Mouse (Mus musculus): ENCODE results near the gene Chd2. TPM values are rescaled to one million over a fixed set of nuclear protein-coding genes. Genes with fewer than 3 reads are reported as not detected.

Gene Chd2
- total RNA-seq, 1 experiment from 2014 or later: 492 TPM

DNA sequence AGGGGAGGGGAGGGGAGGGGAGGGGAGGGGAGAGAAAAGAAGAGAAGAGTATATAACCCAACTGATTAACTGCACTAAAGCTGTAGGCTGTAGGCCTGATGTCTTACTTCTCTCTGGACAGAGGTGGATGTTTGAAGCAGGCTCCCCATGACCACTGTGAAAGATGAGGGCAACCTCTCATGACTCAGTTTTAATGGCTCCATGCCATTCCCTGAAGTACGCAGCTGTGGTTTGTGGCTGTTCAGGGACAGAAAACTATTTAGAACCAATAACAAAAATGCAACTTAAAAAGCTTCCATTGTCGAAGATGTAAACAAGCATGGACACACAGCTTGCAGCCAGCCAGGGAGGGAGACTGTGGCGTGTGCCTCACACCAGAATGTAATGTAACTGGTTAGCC, 115.4 kb downstream of the Chd2 start:
- no peak for ATAC-seq (ENCODE audit: extremely low read depth, insufficient number of reproducible peaks, low FRiP score, poor library complexity, severe bottlenecking)

DNA sequence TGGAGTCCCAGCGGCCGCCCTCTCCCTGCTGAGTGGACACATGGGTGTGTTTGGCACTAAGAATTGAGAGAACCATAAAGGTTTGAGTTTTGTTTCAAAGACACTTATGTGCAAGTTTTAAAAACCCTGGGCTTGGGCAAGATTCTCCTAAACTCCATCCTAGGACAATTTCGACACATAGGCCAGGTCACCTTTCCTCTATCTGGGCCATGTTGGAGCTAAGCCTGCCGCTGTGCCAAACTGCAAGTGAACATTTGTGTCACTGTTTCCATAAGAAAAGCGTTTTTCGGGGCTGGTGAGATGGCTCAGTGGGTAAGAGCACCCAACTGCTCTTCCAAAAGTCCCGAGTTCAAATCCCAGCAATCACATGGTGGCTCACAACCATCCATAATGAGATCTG, 116.2 kb downstream of the Chd2 start:
- ATAC-seq (ENCODE audit: extremely low read depth, insufficient number of reproducible peaks, low FRiP score, poor library complexity, severe bottlenecking): no peak

DNA sequence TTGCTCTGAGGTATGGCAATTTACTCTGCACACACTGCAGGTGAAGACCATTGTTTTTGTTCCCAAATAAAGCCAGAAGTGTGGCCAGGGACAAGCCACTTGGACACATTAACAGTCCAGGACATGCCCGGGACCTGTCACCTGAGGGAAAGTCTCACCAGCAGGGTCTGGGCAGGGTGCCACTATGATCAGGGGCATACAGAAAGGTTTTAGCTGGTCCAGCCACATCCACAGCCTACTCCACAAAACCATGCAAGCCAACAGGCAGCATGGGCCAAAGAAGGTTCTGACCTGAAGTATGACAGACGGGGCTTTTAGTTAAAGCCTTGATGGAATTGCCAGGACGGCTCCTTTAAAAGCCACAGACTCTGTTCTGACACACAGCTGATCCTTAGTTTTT, 116.9 kb downstream of the Chd2 start:
- no peak for ATAC-seq (ENCODE audit: extremely low read depth, insufficient number of reproducible peaks, low FRiP score, poor library complexity, severe bottlenecking)

- no peak for ATAC-seq (ENCODE audit: extremely low read depth, insufficient number of reproducible peaks, low FRiP score, poor library complexity, severe bottlenecking)
These were observed 117.4 kb downstream of the Chd2 start for GRCm38 (mm10) chr7:73424243-73424642.

DNA sequence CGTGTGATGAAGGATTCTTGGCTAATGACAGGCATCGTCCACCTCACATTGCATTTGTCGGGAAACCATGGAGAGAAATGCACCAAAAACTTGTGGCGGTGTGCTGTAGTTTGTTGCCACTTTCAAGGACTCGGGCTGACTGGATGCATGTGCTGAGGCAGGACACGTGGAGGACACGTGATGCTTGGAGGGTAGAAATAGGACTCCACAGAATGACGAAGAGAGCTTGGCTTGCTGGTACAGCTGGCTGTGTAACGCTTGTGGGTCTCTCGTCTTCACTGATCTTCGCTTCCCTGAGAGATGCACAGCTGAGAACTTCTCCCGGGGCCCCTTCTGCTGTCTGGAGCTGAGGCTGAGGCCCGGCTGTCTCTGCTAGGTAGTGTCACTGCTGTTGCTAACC, 118.4 kb downstream of the Chd2 start:
- ATAC-seq (ENCODE audit: extremely low read depth, insufficient number of reproducible peaks, low FRiP score, poor library complexity, severe bottlenecking): no peak

GRCm38 (mm10) chr7:73422223-73423113, 119.2 kb downstream of the Chd2 start:
- ATAC-seq (ENCODE audit: extremely low read depth, insufficient number of reproducible peaks, low FRiP score, poor library complexity, severe bottlenecking): peak; percentile 63

- no peak for ATAC-seq (ENCODE audit: extremely low read depth, insufficient number of reproducible peaks, low FRiP score, poor library complexity, severe bottlenecking)
These were observed 120.2 kb downstream of the Chd2 start for GRCm38 (mm10) chr7:73421278-73422015.

DNA sequence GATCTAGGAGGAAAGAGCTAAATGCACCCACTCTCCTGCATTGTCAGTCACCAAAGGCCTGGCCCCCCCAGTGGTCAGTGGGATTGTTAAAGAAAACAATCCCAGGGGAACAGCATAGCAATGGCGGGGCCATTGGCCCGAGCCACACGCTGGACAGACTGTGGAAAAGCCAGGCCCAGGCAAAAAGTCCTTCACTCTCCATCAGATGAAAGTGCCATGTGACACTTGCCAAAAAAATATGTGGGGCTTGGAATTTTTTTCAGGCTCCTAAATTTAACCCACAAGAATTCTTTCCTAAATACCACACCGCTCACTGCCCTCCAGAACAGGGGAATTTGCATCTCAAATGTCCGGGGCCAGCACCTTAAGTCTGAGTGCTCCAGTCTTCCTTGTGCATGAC, 120.8 kb downstream of the Chd2 start:
- no peak for ATAC-seq (ENCODE audit: extremely low read depth, insufficient number of reproducible peaks, low FRiP score, poor library complexity, severe bottlenecking)

DNA sequence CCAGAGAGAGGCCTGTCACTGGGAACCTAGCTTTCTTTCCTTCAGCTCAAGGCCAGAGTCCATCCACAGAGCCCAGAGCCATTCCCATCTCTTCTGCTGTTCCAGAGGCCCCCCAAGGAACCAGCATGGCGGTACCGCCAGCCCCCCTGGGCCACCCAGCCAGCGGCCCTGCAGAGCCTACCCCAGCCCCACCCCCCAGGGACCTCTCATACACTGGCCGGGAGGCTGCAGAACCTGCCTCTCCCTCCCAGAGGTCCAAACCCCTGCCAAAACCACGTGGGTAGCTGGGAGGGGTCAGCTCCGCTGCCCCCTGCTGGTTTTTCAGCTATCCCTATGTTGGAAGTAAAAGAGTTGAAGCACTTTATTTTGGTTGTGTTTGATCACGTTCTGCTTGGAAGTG, 122.3 kb downstream of the Chd2 start:
- ATAC-seq (ENCODE audit: extremely low read depth, insufficient number of reproducible peaks, low FRiP score, poor library complexity, severe bottlenecking): no peak

DNA sequence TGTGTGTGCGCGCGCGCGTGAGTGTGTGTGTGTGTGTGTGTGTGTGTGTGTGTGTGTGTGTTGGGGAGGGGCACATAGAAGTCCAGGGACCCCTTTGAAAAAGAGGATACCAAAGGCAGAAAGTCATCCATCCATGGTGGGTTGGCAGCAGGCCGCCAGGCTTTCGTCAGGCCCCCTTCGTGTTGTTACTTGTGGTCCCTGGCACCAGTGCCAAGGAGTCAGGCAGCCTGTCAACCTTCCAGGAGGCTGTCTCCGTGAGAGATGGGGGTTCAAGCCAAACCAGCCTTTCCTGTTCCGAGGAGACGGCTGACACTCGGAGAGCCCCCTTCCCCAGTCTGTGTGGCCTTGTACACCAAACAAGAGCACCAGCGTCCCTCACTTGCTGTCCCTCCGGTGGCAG, 127.4 kb downstream of the Chd2 start:
- no peak for ATAC-seq (ENCODE audit: extremely low read depth, insufficient number of reproducible peaks, low FRiP score, poor library complexity, severe bottlenecking)

GRCm38 (mm10) chr7:73412419-73412818, 129.2 kb downstream of the Chd2 start:
- ATAC-seq (ENCODE audit: extremely low read depth, insufficient number of reproducible peaks, low FRiP score, poor library complexity, severe bottlenecking): no peak

GRCm38 (mm10) chr7:73411986-73412385, 129.6 kb downstream of the Chd2 start:
- ATAC-seq (ENCODE audit: extremely low read depth, insufficient number of reproducible peaks, low FRiP score, poor library complexity, severe bottlenecking): no peak

DNA sequence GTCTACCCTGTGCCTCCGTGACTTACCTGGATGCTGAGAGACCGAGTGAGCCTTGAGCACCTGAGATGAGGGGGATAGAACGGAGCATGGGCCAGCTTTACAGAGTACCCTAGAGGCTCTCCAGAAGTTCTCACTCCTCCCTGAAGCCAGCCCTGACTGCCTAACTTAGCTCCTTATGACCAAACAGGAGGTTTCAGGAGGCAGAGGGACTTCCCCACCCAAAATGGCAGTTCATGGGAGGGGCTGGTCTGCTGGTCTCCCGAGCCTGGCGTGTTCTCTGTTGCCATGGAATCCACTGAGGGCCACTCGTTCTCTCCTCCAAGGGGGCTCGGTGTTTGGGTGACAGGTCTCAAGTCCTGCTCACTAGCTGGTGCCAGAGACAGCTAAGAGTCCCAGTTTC, 130.1 kb downstream of the Chd2 start:
- ATAC-seq (ENCODE audit: extremely low read depth, insufficient number of reproducible peaks, low FRiP score, poor library complexity, severe bottlenecking): no peak

DNA sequence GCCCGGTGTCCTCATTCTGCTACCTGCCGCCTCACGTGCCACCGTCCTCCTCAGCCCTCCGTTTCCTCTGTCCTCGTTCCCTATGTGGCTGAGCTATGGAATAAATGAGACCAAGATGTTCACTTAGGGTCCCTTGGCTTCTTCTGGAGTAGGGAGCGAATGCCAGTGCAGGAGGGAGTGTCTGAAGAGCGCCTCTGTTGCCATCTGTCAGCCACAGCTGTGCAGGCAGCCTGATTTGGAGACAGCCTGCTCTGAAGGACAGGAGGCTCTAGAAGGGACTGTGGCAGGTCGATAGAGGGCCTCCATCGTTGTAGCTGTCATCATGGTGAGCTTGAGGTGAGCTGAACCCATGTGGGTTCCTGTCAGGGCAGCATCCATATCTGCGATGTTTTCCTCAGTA, 136.1 kb downstream of the Chd2 start:
- no peak for ATAC-seq (ENCODE audit: extremely low read depth, insufficient number of reproducible peaks, low FRiP score, poor library complexity, severe bottlenecking)

- no peak for ATAC-seq (ENCODE audit: extremely low read depth, insufficient number of reproducible peaks, low FRiP score, poor library complexity, severe bottlenecking)
These were observed 138.1 kb downstream of the Chd2 start for GRCm38 (mm10) chr7:73403538-73403937.

DNA sequence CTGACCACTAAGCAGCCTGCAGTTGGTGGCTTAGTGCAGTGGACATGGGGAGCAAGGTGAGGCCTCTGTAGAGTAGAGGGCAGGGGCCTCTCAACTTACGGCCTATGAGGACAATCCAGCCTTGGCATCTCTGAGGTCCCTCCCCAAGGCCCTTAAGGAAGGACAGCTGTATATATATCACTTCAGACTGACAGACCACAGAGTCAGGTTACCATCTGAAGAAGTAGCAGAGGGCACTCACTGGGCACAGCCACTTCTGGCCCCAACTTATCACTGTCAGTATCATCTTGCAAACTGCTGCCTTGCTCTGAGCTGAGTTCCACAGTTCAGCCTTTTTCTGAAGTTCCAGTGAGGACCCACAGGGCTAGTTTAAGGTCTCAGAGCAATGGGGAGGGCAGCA, 139.0 kb downstream of the Chd2 start:
- ATAC-seq (ENCODE audit: extremely low read depth, insufficient number of reproducible peaks, low FRiP score, poor library complexity, severe bottlenecking): no peak

- no peak for ATAC-seq (ENCODE audit: extremely low read depth, insufficient number of reproducible peaks, low FRiP score, poor library complexity, severe bottlenecking)
These were observed 139.5 kb downstream of the Chd2 start for GRCm38 (mm10) chr7:73402106-73402505.

DNA sequence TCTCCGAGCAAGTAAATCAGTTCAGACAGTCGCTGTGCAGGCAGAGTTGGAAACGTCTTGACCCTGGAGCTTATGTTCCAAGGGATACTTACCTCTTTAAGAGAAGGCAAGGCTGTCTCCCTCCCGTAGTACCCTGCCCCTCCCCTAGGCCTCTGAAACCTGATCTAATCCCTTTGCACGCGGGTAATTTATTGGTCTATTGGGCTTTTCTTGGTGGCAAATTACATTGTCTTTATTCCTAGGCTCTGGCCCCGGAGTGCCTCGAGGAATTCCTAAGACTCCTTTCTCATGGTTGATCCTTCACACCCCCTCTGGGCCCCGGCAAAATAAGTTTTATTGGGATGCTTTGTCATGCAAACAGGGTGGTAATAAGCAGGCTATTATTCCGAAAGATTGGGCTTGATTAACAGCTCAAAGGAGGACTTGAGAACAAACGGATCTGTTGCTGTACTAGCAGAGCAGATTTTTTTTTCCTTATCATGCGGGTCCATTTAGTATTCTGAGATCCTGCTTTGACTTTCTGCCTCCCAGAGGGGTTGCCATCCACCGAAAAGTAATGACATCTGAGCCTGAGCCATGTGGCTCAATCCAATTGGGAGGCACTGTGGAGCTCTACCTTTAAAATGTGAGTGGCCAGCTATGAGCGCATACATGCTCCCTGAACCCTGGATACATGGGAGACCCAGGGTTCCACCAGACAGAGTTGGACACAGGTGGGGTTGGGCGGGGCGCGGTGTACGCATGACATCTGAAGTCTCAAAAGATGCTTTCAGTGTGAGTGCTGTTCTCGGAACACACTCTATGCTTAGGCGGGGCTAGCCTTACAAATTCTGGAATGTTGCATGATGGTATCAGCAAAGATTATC, 141.3 kb downstream of the Chd2 start:
- ATAC-seq (ENCODE audit: extremely low read depth, insufficient number of reproducible peaks, low FRiP score, poor library complexity, severe bottlenecking): no peak

DNA sequence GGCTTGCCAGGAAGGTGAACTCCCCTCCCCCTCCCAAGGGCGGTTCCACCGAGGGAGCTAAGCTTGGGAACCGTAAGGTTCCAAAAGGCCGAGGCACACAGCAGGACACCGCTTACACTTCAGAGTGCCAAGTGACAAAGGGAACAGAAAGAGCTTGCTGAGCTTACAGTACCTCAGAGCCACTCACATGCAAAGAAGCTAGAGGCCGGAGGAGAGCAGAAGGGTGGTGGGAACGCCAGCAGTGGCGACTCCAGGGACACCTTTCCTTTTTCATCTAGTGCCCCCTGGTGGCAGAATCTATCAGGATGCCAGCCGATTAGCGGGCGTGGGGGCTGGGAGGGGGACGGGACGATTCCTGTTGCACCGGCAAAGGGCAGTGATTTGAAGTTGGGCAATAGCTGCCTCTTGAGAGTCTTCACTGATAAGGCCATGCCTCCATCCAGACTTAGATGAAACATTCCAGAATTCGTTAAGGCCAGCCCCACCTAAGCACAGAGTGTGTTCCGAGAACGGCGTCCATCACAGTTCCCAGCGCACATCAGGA, 142.1 kb downstream of the Chd2 start:
- no peak for ATAC-seq (ENCODE audit: extremely low read depth, insufficient number of reproducible peaks, low FRiP score, poor library complexity, severe bottlenecking)
